Mouse (Mus musculus): ENCODE measurements around the gene Ffar4. TPM values are rescaled to one million over a fixed set of nuclear protein-coding genes. Genes with fewer than 3 reads are reported as not detected.

The Ffar4 gene
- total and polyA plus RNA-seq, 3 experiments = not detected

DNA sequence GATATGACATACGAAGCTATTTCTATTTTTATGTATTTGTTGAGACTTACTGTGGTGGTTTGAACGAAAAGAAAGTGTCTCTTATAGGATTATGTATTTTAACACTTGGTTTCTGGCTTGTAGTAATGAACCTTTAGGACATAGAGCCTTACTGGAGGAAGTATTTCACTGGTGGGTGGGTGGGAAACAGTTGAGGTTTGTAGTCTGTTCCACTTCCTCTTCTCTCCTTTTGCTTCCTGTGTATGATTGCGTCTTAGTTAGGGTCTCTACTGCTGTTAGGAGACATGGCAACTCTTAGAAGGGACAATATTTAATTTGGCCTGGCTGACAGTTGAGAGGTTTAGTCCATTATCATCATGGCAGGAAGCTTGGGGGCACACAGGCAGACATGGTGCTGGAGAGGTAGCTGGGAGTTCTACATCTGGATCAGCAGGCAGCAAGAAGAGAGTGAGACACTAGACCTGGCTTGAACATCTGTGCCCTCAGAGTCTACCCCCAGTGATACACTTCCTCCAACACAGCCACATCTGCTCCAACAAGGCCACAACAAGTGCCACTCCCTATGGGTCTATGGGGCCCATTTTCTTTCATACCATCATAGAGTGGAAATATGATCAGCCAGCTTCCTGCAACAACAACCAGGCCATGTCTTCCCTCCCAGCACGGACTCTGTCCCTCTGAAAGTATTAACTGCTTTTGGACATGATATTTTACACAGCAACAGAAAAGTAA lies 46.8 kb downstream of the Ffar4 start:
- H3K79me2 ChIP-seq (ENCODE audit: control insufficient read depth, insufficient read depth, low read length, poor library complexity) = no peaks in the 10 kb centered on the region
- H3K36me3 ChIP-seq (ENCODE audit: control insufficient read depth in 1 of 2, insufficient read depth in 2 of 2, low read length in 2 of 2) = no peaks in the 10 kb centered on the region
- peaks cover 2 to 3% of the 10 kb centered on the region in 2 experiments for H3K27me3 ChIP-seq (ENCODE audit: control insufficient read depth in 1 of 2, insufficient read depth in 2 of 2, low read length in 2 of 2)
- no peak overlapping the region for H3K4me3 ChIP-seq (ENCODE audit: control insufficient read depth in 1 of 2, insufficient read depth in 1 of 2, low read depth in 2 of 2, low read length in 2 of 2)
- peak; percentile 10 for DNase-seq (ENCODE audit: low read depth, low spot score)
- no peaks in the 10 kb centered on the region for H3K4me1 ChIP-seq (ENCODE audit: control insufficient read depth in 1 of 2, insufficient read depth in 2 of 2, low read length in 2 of 2)
- H3K9me3 ChIP-seq (replicated peaks; ENCODE audit: insufficient read depth, low read length) = no peaks in the 10 kb centered on the region
- no peak overlapping the region for H3K27ac ChIP-seq (ENCODE audit: control insufficient read depth, low read depth, low read length)
- TF ChIP-seq NRF1 (IDR thresholded peaks at IDR 0.05; ENCODE audit: insufficient read depth, low read depth, low read length, poor library complexity, severe bottlenecking) (no peak), RAD21 (IDR thresholded peaks at IDR 0.05; ENCODE audit: low read depth, low read length) (no peak), ZC3H11A (IDR thresholded peaks at IDR 0.05; ENCODE audit: low read depth, low read length) (no peak), ZMIZ1 (IDR thresholded peaks at IDR 0.05; ENCODE audit: low read depth, low read length) (no peak), TAL1 (IDR thresholded peaks at IDR 0.05; ENCODE audit: low read length) (no peak), POLR2AphosphoS5 (IDR thresholded peaks at IDR 0.05; ENCODE audit: borderline replicate concordance, low read depth, low read length) (no peak), POLR2A (IDR thresholded peaks at IDR 0.05; ENCODE audit: control insufficient read depth in 1 of 2, insufficient read depth in 1 of 2, low read depth in 1 of 2, low read length in 2 of 2, poor library complexity in 1 of 2) (no peak)
- no peak overlapping the region for H3K9ac ChIP-seq (ENCODE audit: control insufficient read depth, low read depth, low read length, poor library complexity, severe bottlenecking)

DNA sequence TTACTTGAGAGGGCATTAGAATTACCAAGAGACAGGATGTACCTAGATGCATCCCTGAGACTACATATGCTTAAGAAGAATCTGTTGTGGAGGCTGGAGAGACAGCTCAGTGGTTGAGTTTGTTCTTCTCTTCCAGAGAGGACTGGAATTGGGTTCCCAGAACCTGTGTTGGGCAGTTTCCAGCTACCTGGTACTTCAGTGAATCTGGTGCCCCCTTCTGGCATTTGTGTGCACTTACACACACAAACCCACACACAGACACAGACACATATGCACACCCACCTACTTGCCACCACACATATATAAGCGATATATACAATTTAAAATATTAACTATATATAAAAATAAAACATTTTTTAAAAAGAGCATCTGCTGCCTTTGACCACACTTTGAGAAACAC lies 59.4 kb downstream of the Ffar4 start:
- no peak for TF ChIP-seq ZMIZ1 (IDR thresholded peaks at IDR 0.05; ENCODE audit: low read depth, low read length)
- TF ChIP-seq CTCF (IDR thresholded peaks at IDR 0.05 in 2 of 3, conservative IDR thresholded peaks at IDR 0.05 in 1 of 3; ENCODE audit: control insufficient read depth in 1 of 3, insufficient read depth in 1 of 3, low read depth in 2 of 3, low read length in 3 of 3, poor library complexity in 1 of 3, severe bottlenecking in 1 of 3) = peak in 2 of 3 experiments; percentile 21 to 26; a peak in 3 of 6 replicates
- no peak for TF ChIP-seq ELF1 (IDR thresholded peaks at IDR 0.05; ENCODE audit: low read depth, low read length)

DNA sequence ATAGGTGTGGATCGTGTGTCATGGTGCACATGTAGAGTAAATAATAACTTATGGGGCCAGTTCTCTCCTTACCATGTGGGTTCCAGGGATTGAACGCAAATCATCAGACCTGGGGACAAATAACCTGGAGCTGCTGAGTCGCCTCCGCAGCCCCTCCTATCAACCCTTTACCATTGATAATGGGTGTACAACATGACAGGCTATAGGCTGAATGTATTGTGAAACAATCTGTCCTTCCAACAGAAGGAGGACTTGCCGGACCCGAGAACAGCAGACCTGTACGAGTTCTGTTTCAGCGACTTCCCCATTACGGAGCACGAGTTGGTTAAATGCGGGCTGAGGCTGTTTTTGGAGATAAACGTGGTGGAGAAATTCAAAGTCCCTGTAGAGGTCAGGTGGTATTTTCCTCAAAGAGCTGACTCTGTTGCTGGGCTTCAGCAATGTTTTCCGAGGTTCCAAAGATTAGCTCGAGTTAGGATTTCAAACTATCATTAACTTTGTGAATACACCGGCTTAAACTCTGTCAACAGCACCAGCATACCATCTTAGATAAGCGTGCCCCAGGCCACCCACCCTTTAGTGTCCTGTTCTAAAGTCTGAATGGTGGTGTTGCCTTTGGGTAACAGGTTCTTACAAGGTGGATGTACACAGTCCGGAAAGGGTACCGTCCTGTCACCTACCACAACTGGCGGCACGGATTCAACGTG lies 64.9 kb downstream of the Ffar4 start:
- Histone ChIP-seq H3K27ac (ENCODE audit: control insufficient read depth, low read depth, low read length) (no peak overlapping the region), H3K4me1 (ENCODE audit: control insufficient read depth in 1 of 2, insufficient read depth in 2 of 2, low read length in 2 of 2) (no peaks in the 10 kb centered on the region), H3K79me2 (ENCODE audit: control insufficient read depth, insufficient read depth, low read length, poor library complexity) (no peaks in the 10 kb centered on the region), H3K27me3 (ENCODE audit: control insufficient read depth in 1 of 2, insufficient read depth in 2 of 2, low read length in 2 of 2) (peaks cover 0 to 1% of the 10 kb centered on the region in 2 experiments; a peak in 3 of 4 replicates), H3K9ac (ENCODE audit: control insufficient read depth, low read depth, low read length, poor library complexity, severe bottlenecking) (no peak overlapping the region), H3K4me3 (ENCODE audit: control insufficient read depth in 1 of 2, insufficient read depth in 1 of 2, low read depth in 2 of 2, low read length in 2 of 2) (no peak overlapping the region), H3K9me3 (replicated peaks; ENCODE audit: insufficient read depth, low read length) (no peaks in the 10 kb centered on the region), H3K36me3 (ENCODE audit: control insufficient read depth in 1 of 2, insufficient read depth in 2 of 2, low read length in 2 of 2) (no peaks in the 10 kb centered on the region)
- DNase-seq (ENCODE audit: low read depth, low spot score) = no peak
- TF ChIP-seq NRF1 (IDR thresholded peaks at IDR 0.05; ENCODE audit: insufficient read depth, low read depth, low read length, poor library complexity, severe bottlenecking) (no peak), E2F4 (IDR thresholded peaks at IDR 0.05; ENCODE audit: borderline replicate concordance, low read depth, low read length) (no peak), RAD21 (IDR thresholded peaks at IDR 0.05; ENCODE audit: low read depth, low read length) (no peak), ZKSCAN1 (IDR thresholded peaks at IDR 0.05; ENCODE audit: low read depth, low read length) (no peak), SMC3 (IDR thresholded peaks at IDR 0.05; ENCODE audit: low read depth, low read length) (no peak), TCF12 (IDR thresholded peaks at IDR 0.05; ENCODE audit: low read depth, low read length) (no peak), EP300 (IDR thresholded peaks at IDR 0.05; ENCODE audit: low read depth in 1 of 2, low read length in 2 of 2) (no peak), ETS1 (IDR thresholded peaks at IDR 0.05; ENCODE audit: low read depth, low read length) (no peak), CTCF (IDR thresholded peaks at IDR 0.05 in 2 of 3, conservative IDR thresholded peaks at IDR 0.05 in 1 of 3; ENCODE audit: control insufficient read depth in 1 of 3, insufficient read depth in 1 of 3, low read depth in 2 of 3, low read length in 3 of 3, poor library complexity in 1 of 3, severe bottlenecking in 1 of 3) (no peak), MYB (IDR thresholded peaks at IDR 0.05; ENCODE audit: low read depth, low read length) (no peak), MEF2A (IDR thresholded peaks at IDR 0.05; ENCODE audit: extremely low read depth, insufficient replicate concordance, low read depth, low read length, poor library complexity, severe bottlenecking) (no peak), MXI1 (IDR thresholded peaks at IDR 0.05; ENCODE audit: low read depth, low read length) (no peak), MYC (IDR thresholded peaks at IDR 0.05; ENCODE audit: low read depth, low read length) (no peak), POLR2AphosphoS5 (IDR thresholded peaks at IDR 0.05; ENCODE audit: borderline replicate concordance, low read depth, low read length) (no peak), HCFC1 (IDR thresholded peaks at IDR 0.05; ENCODE audit: low read depth, low read length) (no peak), MAFK (IDR thresholded peaks at IDR 0.05; ENCODE audit: borderline replicate concordance, low read depth, low read length) (no peak), POLR2A (IDR thresholded peaks at IDR 0.05; ENCODE audit: control insufficient read depth in 1 of 2, insufficient read depth in 1 of 2, low read depth in 1 of 2, low read length in 2 of 2, poor library complexity in 1 of 2) (no peak)

More for the DNA sequence above, 59.4 kb downstream of the Ffar4 start:
- Histone ChIP-seq H3K9me3 (replicated peaks; ENCODE audit: insufficient read depth, low read length) (no peaks in the 10 kb centered on the region), H3K36me3 (ENCODE audit: control insufficient read depth in 1 of 2, insufficient read depth in 2 of 2, low read length in 2 of 2) (no peaks in the 10 kb centered on the region), H3K4me1 (ENCODE audit: control insufficient read depth in 1 of 2, insufficient read depth in 2 of 2, low read length in 2 of 2) (no peaks in the 10 kb centered on the region), H3K79me2 (ENCODE audit: control insufficient read depth, insufficient read depth, low read length, poor library complexity) (no peaks in the 10 kb centered on the region), H3K9ac (ENCODE audit: control insufficient read depth, low read depth, low read length, poor library complexity, severe bottlenecking) (no peak overlapping the region), H3K27ac (ENCODE audit: control insufficient read depth, low read depth, low read length) (no peak overlapping the region), H3K27me3 (ENCODE audit: control insufficient read depth in 1 of 2, insufficient read depth in 2 of 2, low read length in 2 of 2) (peaks cover 0 to 1% of the 10 kb centered on the region in 2 experiments; a peak in 1 of 4 replicates), H3K4me3 (ENCODE audit: control insufficient read depth in 1 of 2, insufficient read depth in 1 of 2, low read depth in 2 of 2, low read length in 2 of 2) (no peak overlapping the region)
- DNase-seq (ENCODE audit: low read depth, low spot score) = peak; percentile 7
